Mouse (Mus musculus): ENCODE data around the gene Sprr2a2. TPM values are rescaled to one million over a fixed set of nuclear protein-coding genes. Genes with fewer than 3 reads are reported as not detected.
"Not testable (repeated sequence)": the region's sequence is repeated elsewhere in the genome, so short reads cannot be mapped to it uniquely, and the experiment has no call there.

The Sprr2a2 gene
- polyA plus RNA-seq, 1 experiment = 5.4 TPM

DNA sequence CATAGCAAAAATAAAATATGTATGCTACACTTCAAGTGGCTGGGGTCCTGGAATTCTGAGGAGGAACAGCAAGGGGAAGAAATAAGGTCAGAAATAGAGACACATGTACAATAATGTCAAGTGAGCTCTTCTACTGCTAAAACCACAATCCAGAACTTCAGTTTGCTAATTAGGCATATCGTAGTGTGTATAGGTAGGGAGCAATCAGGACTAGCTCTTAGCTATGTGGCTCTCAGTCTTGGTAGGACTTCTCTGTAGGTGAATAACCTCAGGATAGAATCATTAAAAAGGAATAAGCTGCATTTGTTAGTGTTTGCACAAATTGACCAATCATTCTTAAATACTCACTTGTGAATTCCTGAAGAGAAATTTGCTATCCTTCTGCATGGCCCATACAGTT is 58.3 kb downstream of the Sprr2a2 start:
- not testable (repeated sequence) for DNase-seq (ENCODE audit: low read depth)

- not testable (repeated sequence) for DNase-seq (ENCODE audit: low read depth)
These were observed 63.9 kb downstream of the Sprr2a2 start for GRCm38 (mm10) chr3:92279663-92280062.

DNA sequence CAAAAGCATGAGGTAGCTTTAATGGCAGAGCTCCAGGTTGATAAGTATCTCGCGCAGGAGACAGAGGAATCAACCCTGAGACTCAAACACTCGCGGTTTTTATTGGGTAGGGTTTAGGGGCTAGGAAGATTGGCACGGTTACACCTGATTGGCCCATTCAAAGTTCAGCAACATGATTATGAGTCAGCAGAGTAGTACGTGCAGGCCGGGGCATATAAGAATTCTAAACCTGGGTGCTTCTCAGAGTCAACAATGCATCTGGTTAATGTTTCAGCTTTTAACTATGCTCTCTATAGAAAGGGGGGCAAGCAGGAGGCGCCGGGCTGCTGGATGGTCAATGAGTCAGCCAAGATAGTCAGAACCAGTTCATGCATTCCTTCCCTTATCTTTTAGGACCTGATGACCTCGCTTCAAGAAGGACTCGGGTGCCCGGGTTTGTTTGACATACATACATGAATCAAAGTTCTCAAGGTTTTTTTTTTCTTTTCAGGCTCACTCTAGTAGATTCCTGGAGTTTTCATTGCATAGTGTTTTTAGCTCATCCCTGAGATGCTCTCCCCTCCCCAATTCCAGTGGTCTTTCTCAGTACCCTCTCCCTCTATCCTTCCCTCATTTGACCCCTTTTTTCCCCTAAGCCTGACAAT is 65.4 kb downstream of the Sprr2a2 start:
- DNase-seq (ENCODE audit: low read depth) = not testable (repeated sequence)

- not testable (repeated sequence) for DNase-seq (ENCODE audit: low read depth)
These were observed 69.4 kb downstream of the Sprr2a2 start, which contains the start of gene Sprr2a3 for GRCm38 (mm10) chr3:92285101-92285500. Gene Sprr2a3 (plus strand): TSS chr3:92285417.

DNA sequence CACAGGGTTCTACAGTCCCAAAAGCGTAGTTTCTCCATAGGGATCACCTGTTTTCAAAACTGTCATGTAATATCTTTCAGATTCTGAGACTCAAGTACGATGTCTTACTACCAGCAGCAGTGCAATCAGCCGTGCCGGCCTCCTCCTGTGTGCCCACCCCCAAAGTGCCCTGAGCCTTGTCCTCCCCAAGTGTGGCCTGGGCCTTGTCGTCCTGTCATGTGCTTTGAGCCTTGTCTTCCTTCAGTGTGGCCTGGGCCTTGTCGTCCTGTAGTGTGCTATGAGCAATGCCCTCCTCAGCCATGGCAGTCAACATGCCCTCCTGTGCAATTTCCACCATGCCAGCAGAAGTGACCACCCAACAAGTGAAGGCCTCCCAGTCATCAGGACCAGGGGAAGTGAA is 72.8 kb downstream of the Sprr2a2 start:
- not testable (repeated sequence) for DNase-seq (ENCODE audit: low read depth)

Other genes starting within 250 kb of the Sprr2a2 start
- not detected in 2 replicates for gene Pglyrp3, start 201.3 kb upstream of the Sprr2a2 start, polyA plus RNA-seq (2012; rRNA removed)
- 0.55 and 0.84 TPM in 2 replicates for gene Lor, start 132.8 kb upstream of the Sprr2a2 start, polyA plus RNA-seq (2012; rRNA removed)
- not detected in 2 replicates for gene Prr9, start 92.0 kb upstream of the Sprr2a2 start, polyA plus RNA-seq (2012; rRNA removed)
- 9.6 and 11.2 TPM in 2 replicates for gene Lelp1, start 73.2 kb upstream of the Sprr2a2 start, polyA plus RNA-seq (2012; rRNA removed)
- gene Sprr2a1, start 121 bp upstream of the Sprr2a2 start, polyA plus RNA-seq (2012; rRNA removed) = 0.09 TPM in 1 of 2 replicates, not detected in the other
- 0.42 TPM in 1 of 2 replicates, not detected in the other for gene Sprr2a3, start 69.5 kb downstream of the Sprr2a2 start, polyA plus RNA-seq (2012; rRNA removed)
- gene Sprr2b, start 100.7 kb downstream of the Sprr2a2 start, polyA plus RNA-seq (2012; rRNA removed) = 0.18 TPM in 1 of 2 replicates, not detected in the other
- not detected in 2 replicates for gene Sprr2d, start 123.2 kb downstream of the Sprr2a2 start, polyA plus RNA-seq (2012; rRNA removed)
- gene Sprr2e, start 136.2 kb downstream of the Sprr2a2 start, polyA plus RNA-seq (2012; rRNA removed) = not detected in 2 replicates
- gene Sprr2f, start 149.3 kb downstream of the Sprr2a2 start, polyA plus RNA-seq (2012; rRNA removed) = 0.25 TPM in 1 of 2 replicates, not detected in the other
- not detected in 2 replicates for gene Sprr2h, start 169.8 kb downstream of the Sprr2a2 start, polyA plus RNA-seq (2012; rRNA removed)
- gene Sprr2i, start 192.1 kb downstream of the Sprr2a2 start, polyA plus RNA-seq (2012; rRNA removed) = not detected in 2 replicates
- not detected in 2 replicates for gene Sprr2j-ps, start 202.2 kb downstream of the Sprr2a2 start, polyA plus RNA-seq (2012; rRNA removed)
- 6.2 and 7.4 TPM in 2 replicates for gene Gm9774, start 213.5 kb downstream of the Sprr2a2 start, polyA plus RNA-seq (2012; rRNA removed)
- not detected in 2 replicates for gene Sprr2k, start 216.7 kb downstream of the Sprr2a2 start, polyA plus RNA-seq (2012; rRNA removed)
- not detected in 2 replicates for gene Sprr1b, start 222.9 kb downstream of the Sprr2a2 start, polyA plus RNA-seq (2012; rRNA removed)
- not detected in 2 replicates for gene Sprr3, start 242.8 kb downstream of the Sprr2a2 start, polyA plus RNA-seq (2012; rRNA removed)